ENCODE assay signal across 10 mouse cellular contexts in the genomic region with DNA sequence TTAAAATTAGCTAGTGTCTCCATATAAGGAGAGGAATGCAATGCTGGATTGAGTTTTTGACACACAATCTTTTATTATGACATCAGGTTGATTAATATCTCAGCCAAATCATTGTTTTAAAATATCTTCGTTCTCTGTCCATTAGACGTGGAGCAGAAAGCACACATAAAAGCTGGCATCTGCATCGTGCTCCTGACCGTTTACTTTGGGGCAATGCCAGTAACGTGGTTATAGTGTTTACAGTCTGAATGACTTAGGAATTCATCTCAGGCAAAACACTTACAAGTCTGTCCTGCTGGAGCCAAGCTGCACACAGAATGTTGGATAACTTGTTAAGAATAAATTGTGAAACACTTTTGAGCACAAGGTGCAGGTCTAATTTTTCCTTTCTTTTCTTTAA.
DNase-seq lines count a peak whose midpoint lies in the region; ATAC-seq lines count a peak whose summit lies in the region.
"Had no signal": no experiment of that assay in that cellular context is flagged by ENCODE, and none has a peak within 500 bp of the region (broad histone marks: within the 10 kb centered on the region; RNA-seq: fewer than 3 reads in every experiment).

No protein-coding gene starts in this region.

- no peak for ATAC-seq in megakaryocyte, adult 5-6 weeks (ENCODE audit: poor library complexity, severe bottlenecking)

- peak; percentile 4 to 10 for DNase-seq in heart, adult 9 months (ENCODE audit: low spot score in 2 of 2)
- no peak for DNase-seq in heart, postnatal 25 days (ENCODE audit: low spot score)
- DNase-seq in urinary bladder, postnatal 14 days (ENCODE audit: low spot score) = peak; percentile 69
- no peak for DNase-seq in urinary bladder, postnatal 10 days (ENCODE audit: low spot score)
- DNase-seq in large intestine, adult 2 months (ENCODE audit: low read depth, low spot score) = peak; percentile 57
- DNase-seq in spleen, postnatal 10 days (ENCODE audit: low spot score in 2 of 2) = no peak
- no peak for DNase-seq in layer of hippocampus, adult 11-12 months (ENCODE audit: low spot score)
- DNase-seq: cerebellum, adult 8-10 months; retina, postnatal 1 day had no signal

- intact Hi-C loops in heart, postnatal 25 days (cut with DNase I) = loop anchor here (10.0 kb wide), 1 partner anchor 915 kb away; no protein-coding TSS in a partner anchor

- 7% methylated on average over 5 of the region's 5 CpGs for WGBS in large intestine, adult 2 months

Comparison
In these comparisons a context has a peak if more than half of its experiments do, and no peak if none do; other contexts are left out.
1. DNase-seq: peak in heart, adult 9 months (2 of 2), urinary bladder, postnatal 14 days (single experiment) and large intestine, adult 2 months (single experiment); none in heart, postnatal 25 days (single experiment), urinary bladder, postnatal 10 days (single experiment), spleen, postnatal 10 days (0 of 2) and layer of hippocampus, adult 11-12 months (single experiment).